Mouse (Mus musculus) brown adipose tissue, adult 24 weeks (tissue): ENCODE data around the gene Klf15. TPM values are rescaled to one million over a fixed set of nuclear protein-coding genes. Genes with fewer than 3 reads are reported as not detected.

Experiments used
- H3K27ac ChIP-seq: fragments of 200-500 bp; replicated peaks from 2 replicates; pipeline ENCODE4 v1.5.1; 2012; ENCODE audit warnings: low read depth, mild to moderate bottlenecking, low read length
- H3K4me1 ChIP-seq: fragments of 200-500 bp; 2 replicates; pipeline ENCODE4 v1.6.1; 2012; ENCODE audit warnings: low read length, mixed read lengths; ENCODE audit not compliant: control insufficient read depth, insufficient read depth, insufficient read length
- H3K4me3 ChIP-seq: fragments of 200-500 bp; 2 replicates; pipeline ENCODE4 v1.5.1; 2012; ENCODE audit warnings: low read depth, mild to moderate bottlenecking, low read length, moderate library complexity; ENCODE audit not compliant: insufficient read depth
- polyA plus RNA-seq: library from polyadenylated mRNA; stranded (reverse); fragments of >200 nt; gene quantifications from 2 replicates; pipeline ENCODE4 v1.2.4, GENCODE M21; 2012; ENCODE audit not compliant: missing spikeins, insufficient read depth, insufficient read length

Klf15 gene
- polyA plus RNA-seq, 1 experiment: 14.5 TPM

DNA sequence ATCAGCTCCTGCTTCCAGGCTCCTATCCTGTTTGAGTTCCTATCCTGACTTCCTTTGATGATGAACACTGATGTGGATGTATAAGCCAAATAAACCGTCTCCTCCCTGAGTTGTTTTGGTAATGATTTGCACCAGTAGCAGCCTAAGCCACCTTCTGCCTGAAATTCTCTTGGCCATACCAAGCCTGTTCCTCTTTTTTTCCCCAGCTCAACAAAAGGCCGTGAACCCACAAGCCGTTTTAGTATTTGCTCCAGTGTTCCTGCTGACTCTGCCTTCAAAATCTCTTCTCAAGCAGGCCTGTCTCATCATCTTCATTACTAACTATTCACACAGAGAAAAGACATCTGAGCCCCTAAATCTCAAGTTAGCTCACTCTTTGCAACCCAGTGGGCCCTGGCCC is 31.8 kb downstream of the Klf15 start:
- Histone ChIP-seq H3K4me3 (no peak overlapping the region), H3K27ac (no peak overlapping the region), H3K4me1 (no peaks in the 10 kb centered on the region)

- no peak overlapping the region for H3K27ac ChIP-seq
- no peak overlapping the region for H3K4me3 ChIP-seq
- no peaks in the 10 kb centered on the region for H3K4me1 ChIP-seq
Measured at GRCm38 (mm10) chr6:90494566-90494965, 32.2 kb downstream of the Klf15 start.

- Histone ChIP-seq H3K27ac (no peak overlapping the region), H3K4me3 (no peak overlapping the region), H3K4me1 (no peaks in the 10 kb centered on the region)
Measured at GRCm38 (mm10) chr6:90495282-90495912, 33.0 kb downstream of the Klf15 start.

GRCm38 (mm10) chr6:90496217-90496616 is 33.8 kb downstream of the Klf15 start:
- H3K4me3 ChIP-seq: no peak overlapping the region
- H3K4me1 ChIP-seq: no peaks in the 10 kb centered on the region
- H3K27ac ChIP-seq: no peak overlapping the region

GRCm38 (mm10) chr6:90499509-90499908 is 37.1 kb downstream of the Klf15 start:
- Histone ChIP-seq H3K4me3 (no peak overlapping the region), H3K27ac (no peak overlapping the region), H3K4me1 (peaks cover 4% of the 10 kb centered on the region; the same call in 1 of the 2 replicates)

GRCm38 (mm10) chr6:90501222-90501940 is 39.0 kb downstream of the Klf15 start:
- no peak overlapping the region for H3K27ac ChIP-seq
- H3K4me1 ChIP-seq: peaks cover 4% of the 10 kb centered on the region
- H3K4me3 ChIP-seq: no peak overlapping the region

DNA sequence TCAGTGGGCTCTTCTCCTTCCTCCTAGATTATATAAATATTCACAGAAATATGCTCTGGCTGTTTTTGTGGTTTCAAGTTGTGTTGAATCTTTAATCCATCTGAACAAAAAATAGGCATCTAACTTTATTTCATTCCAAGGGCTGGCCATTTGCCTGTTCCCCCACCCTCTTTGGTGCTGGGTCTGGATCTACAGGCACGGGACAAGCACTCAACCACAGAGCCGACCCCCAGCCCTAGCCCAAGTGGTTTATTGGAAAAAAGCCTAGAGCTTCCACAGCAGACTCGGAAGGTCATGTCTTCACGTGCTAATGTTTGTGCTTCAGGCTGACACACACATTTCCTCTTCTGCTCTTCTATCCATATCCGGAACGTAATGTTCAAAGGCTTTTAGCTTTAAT is 43.5 kb downstream of the Klf15 start:
- H3K4me3 ChIP-seq: no peak overlapping the region
- no peak overlapping the region for H3K27ac ChIP-seq
- H3K4me1 ChIP-seq: peaks cover 19% of the 10 kb centered on the region

GRCm38 (mm10) chr6:90506673-90507311 is 44.4 kb downstream of the Klf15 start:
- Histone ChIP-seq H3K4me1 (peaks cover 19% of the 10 kb centered on the region), H3K27ac (peak overlapping the region; percentile 15; the same call in 1 of the 2 replicates), H3K4me3 (no peak overlapping the region)

DNA sequence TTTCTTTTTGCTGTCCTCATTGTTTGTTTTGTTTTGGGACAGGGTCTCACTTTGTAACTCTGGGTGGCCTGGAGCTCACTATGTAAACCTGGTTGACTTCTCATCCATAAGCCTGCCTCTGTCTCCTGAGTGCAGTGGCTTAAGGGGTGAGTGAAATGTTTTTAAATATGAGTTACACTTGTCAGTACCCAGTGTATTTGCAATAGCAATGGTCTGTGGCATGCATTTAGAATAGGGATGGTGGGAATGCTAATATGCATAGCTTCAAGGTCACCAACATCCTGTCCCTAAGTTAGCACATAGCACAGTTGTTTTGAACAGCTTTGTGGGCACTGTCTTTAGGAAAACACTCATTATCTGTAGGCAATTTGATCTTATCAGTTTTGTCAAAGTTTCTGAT is 45.1 kb downstream of the Klf15 start:
- Histone ChIP-seq H3K4me1 (peaks cover 16% of the 10 kb centered on the region), H3K4me3 (no peak overlapping the region), H3K27ac (no peak overlapping the region)

DNA sequence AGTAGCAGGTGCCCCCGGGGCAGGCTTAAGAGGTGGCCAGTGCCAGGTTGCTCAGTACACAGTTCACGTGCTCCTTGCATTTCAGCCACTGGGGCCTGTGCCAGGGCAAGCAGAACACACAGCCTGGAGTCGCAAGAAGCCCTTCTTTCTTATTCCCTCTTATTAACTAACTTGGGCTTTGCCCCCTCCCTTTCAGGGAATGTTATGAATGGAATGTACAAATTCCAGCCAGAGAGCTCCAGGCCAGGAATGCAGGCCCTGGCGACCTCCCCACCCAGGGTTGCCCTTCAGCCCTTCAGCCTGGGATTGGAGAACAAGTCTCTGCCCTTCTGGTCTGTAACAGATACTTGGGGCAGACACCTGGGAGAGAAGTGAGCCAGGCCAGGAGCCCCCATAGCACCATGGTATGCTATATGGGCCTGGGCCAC is 45.8 kb downstream of the Klf15 start:
- H3K27ac ChIP-seq: no peak overlapping the region
- H3K4me1 ChIP-seq: peaks cover 16% of the 10 kb centered on the region
- no peak overlapping the region for H3K4me3 ChIP-seq

DNA sequence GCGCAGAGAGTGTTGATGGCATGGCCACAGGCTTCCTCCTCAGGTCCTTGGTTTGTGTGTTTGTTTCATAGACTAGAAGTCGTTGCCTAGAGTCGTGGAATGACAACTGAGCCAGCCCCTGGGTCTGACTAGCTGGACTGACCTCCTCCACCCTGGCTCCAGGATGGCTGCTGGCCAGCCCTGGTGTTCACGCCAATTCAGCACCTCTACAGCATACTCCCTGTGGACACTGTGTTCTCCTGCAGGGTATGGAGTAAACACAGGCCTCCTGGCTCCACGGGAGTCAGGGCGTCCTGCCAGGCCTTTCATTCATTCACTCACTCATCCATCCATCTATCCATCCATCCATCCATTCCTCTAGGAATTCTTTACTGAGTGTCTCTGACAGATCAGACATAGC is 46.7 kb downstream of the Klf15 start:
- Histone ChIP-seq H3K27ac (no peak overlapping the region), H3K4me3 (no peak overlapping the region)

DNA sequence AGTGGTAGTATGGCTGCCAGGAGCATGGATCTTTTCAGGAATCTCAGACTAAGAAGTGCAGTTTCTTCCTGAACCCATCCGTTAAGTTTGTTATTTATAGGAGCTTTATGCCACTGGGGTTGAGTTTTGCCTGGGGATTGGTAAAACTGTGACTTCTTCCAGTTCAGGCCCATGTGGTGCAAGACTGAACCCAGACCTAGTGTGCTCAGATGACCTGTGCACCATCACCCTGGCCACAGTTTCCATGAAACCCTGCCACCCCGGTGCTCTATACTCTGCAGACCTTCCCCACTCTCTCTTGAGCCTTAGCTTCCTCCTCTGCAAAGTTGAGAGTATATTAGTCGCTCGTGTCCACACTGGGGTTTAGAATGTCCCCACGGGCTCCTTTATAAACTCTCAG is 50.0 kb downstream of the Klf15 start:
- Histone ChIP-seq H3K27ac (no peak overlapping the region), H3K4me3 (no peak overlapping the region), H3K4me1 (peaks cover 9% of the 10 kb centered on the region)

More for the DNA sequence above, 46.7 kb downstream of the Klf15 start:
- H3K4me1 ChIP-seq: peaks cover 16% of the 10 kb centered on the region

DNA sequence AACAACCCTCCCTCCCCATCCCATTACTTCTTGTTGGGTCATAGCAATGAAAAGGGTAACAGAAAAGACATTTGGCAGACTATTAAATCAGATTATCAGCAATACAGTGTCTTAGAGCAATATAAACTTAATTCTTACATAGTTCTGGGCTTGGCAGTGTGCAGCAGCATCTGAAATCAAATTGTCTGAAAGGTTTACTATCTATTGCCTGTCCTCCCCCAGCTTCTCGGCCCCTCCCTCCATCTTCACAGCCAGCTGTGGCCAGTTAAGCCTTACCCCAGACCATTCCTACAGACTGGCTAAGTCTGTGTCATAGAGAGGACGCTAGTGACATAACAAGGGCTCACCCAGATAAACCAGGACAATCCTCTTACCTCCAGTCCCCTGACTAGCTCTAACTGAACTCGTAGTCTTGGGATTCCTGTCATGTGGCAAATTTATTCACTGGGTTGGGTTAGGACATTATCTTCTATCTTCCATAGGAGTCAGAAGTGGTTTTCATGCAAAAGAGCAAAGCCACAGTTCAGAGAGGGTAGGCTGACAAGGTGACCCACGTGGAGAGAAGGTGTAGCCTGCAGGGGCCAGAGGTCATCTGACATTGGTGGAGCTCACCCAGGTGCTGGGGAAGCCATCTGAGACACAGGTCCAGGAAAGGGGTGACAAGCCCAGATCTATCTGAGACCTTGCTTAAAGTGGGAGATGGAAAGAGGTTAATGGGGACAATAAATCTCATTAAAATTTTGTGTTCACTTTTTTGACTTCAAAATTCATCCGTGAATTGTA is 50.9 kb downstream of the Klf15 start:
- H3K4me3 ChIP-seq: no peak overlapping the region
- peaks cover 6% of the 10 kb centered on the region for H3K4me1 ChIP-seq
- H3K27ac ChIP-seq: no peak overlapping the region

- Histone ChIP-seq H3K4me1 (no peaks in the 10 kb centered on the region), H3K4me3 (no peak overlapping the region), H3K27ac (no peak overlapping the region)
Measured at GRCm38 (mm10) chr6:90514369-90514768, 52.0 kb downstream of the Klf15 start.

DNA sequence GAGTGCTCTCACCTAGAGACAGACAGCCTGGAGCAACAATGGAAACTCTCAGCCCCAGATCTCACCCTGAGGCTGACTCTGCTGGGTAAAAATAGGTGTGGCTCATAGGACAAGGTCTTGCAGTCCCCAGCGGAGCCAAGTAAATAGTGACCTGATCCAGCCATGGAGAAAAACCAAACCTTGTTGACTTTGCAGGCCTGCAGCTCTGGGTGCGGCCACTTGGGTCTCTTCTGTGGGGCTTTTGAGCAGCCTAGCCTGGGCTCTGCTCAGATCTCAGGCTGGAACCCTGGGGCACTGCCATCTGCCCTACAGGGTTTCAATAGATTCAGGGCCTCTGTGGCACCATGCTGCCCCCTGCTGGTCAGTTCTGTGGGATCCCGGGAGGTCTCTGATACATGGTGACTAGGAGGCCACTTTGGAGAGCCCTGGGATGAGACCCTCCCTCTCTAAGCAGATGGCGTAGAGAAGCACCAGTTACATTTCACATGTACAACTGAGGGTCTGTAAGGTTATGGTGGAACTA is 52.6 kb downstream of the Klf15 start:
- H3K4me1 ChIP-seq: no peaks in the 10 kb centered on the region
- H3K27ac ChIP-seq: no peak overlapping the region
- H3K4me3 ChIP-seq: no peak overlapping the region
